In the genomic region with DNA sequence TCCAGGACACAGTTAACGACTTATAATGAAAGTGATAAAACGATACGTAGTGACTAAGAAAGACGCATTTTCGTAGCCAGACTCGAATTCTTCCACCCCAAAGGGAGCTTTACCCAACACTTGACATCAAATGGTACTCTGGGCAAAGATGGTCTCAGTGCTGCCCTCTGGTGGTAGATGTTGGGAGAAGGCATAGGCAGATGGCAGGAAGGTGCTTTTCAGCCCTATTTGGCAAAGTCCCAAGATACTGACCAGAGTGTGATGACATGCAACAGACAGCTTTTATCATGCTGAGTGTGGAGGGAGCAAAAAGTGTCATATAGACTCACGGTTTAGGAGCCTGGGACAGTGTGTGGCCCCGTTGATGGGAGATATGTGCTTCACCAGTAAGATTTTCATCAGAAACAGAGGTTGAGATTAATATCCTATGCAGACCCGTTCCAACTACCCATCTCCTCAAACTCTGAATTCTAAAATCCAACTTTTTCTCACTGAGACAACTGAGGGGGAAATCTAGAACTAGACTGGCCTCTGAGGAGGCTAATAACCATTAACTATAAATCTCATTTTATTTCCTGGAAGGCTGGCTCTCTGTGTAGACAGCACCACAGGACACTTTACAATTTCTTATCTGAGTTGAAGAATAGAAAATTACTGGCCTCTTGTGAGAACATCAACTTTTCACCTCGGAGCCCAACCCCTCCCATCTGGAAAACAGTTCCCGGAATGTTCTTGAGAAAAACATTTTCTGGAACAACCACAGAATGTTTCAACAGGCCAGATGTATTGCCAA, we compare ENCODE assay signal across 9 mouse cellular contexts. TPM values are rescaled to one million over a fixed set of nuclear protein-coding genes. Genes with fewer than 3 reads are reported as not detected.
DNase-seq lines count a peak whose midpoint lies in the region.
"Had no signal": no experiment of that assay in that cellular context is flagged by ENCODE, and none has a peak within 500 bp of the region (broad histone marks: within the 10 kb centered on the region; RNA-seq: fewer than 3 reads in every experiment).

No protein-coding gene starts in this region.

- peak; percentile 11 for DNase-seq in ovary, postnatal 36 days (ENCODE audit: low spot score)
- DNase-seq in ovary, adult 18-20 months (ENCODE audit: low spot score), result no peak
- DNase-seq in ZHBTc4 (ENCODE audit: low read depth, low spot score), result peak; percentile 85
- DNase-seq in cerebellum, adult 9-10 months, result peak; percentile 49
- DNase-seq in heart, adult 8-10 months (ENCODE audit: low spot score), result peak; percentile 14
- DNase-seq in limb, embryonic 10.5 days (ENCODE audit: low spot score), result peak; percentile 73
- peak; percentile 87 for DNase-seq in retina, postnatal 1 day
- DNase-seq in yolk sac, embryonic 10.5 days (ENCODE audit: low spot score), result peak; percentile 23

- no peak overlapping the region for H3K27ac ChIP-seq in limb, embryonic 10.5 days

- H3K27me3 ChIP-seq in limb, embryonic 10.5 days (ENCODE audit: low read depth, poor library complexity, severe bottlenecking), result no peaks in the 10 kb centered on the region

- no peaks in the 10 kb centered on the region for H3K36me3 ChIP-seq in limb, embryonic 10.5 days

- no peaks in the 10 kb centered on the region for H3K9me3 ChIP-seq in limb, embryonic 10.5 days (replicated peaks)

- no peaks in the 10 kb centered on the region for H3K4me1 ChIP-seq in limb, embryonic 10.5 days

- WGBS in limb, embryonic 10.5 days, result 71% methylated on average over 11 of the region's 11 CpGs

- H3K4me3 ChIP-seq in limb, embryonic 10.5 days, result no peak overlapping the region

RNA-seq across cellular contexts. Expression of a gene that starts 23.5 kb away (rescaled TPM):
- under 1 TPM in 1 of 4 experiments, not detected in 3; 0.19 TPM for total RNA-seq in heart, adult 8-10 months (2022)
- 0.28 and 0.66 TPM in 2 replicates for polyA plus RNA-seq in limb, embryonic 10.5 days (2016; fragmentation: Nextera tagmentation; extraction: Ambion mirVana)
- total RNA-seq: hematopoietic stem cell, adult 5-6 weeks had no signal
